Mouse (Mus musculus): ENCODE results near the gene Sipa1.
A peak's percentile ranks its signal among the peaks of the same experiment; 100 is the strongest.
"Not testable (repeated sequence)": the region's sequence is repeated elsewhere in the genome, so short reads cannot be mapped to it uniquely, and the experiment has no call there.

The Sipa1 gene

GRCm38 (mm10) chr19:5662981-5663913 lies at the start of gene Sipa1:
Gene Sipa1, minus strand, starts transcription at chr19:5663707.
- peak; percentile 88 for DNase-seq

- DNase-seq = no peak
Measured at GRCm38 (mm10) chr19:5713255-5713654, 49.7 kb upstream of the Sipa1 start.

- DNase-seq = no peak
Measured at GRCm38 (mm10) chr19:5711907-5712460, 48.5 kb upstream of the Sipa1 start.

- peak; percentile 70 for DNase-seq
Measured at GRCm38 (mm10) chr19:5711218-5711617, 47.7 kb upstream of the Sipa1 start.

- no peak for DNase-seq
Measured at GRCm38 (mm10) chr19:5710581-5710980, 47.1 kb upstream of the Sipa1 start.

- no peak for DNase-seq
Measured at GRCm38 (mm10) chr19:5710068-5710467, 46.6 kb upstream of the Sipa1 start.

GRCm38 (mm10) chr19:5704801-5705571 lies 41.5 kb upstream of the Sipa1 start:
- no peak for DNase-seq

- no peak for DNase-seq
Measured at GRCm38 (mm10) chr19:5704163-5704800, 40.8 kb upstream of the Sipa1 start, which contains the start of gene Kcnk7. Gene Kcnk7, plus strand, starts transcription at chr19:5704367.

- DNase-seq = no peak
Measured at GRCm38 (mm10) chr19:5695849-5696462, 32.4 kb upstream of the Sipa1 start.

GRCm38 (mm10) chr19:5693801-5694200 lies 30.3 kb upstream of the Sipa1 start:
- no peak for DNase-seq

- no peak for DNase-seq
Measured at GRCm38 (mm10) chr19:5692913-5693396, 29.4 kb upstream of the Sipa1 start.

- DNase-seq = peak; percentile 62
Measured at GRCm38 (mm10) chr19:5692086-5692912, 28.8 kb upstream of the Sipa1 start.

- no peak for DNase-seq
Measured at GRCm38 (mm10) chr19:5691601-5692000, 28.1 kb upstream of the Sipa1 start.

- peak; percentile 37 for DNase-seq
Measured at GRCm38 (mm10) chr19:5690343-5690735, 26.8 kb upstream of the Sipa1 start.

GRCm38 (mm10) chr19:5689565-5690342 lies 26.2 kb upstream of the Sipa1 start:
- peak; percentile 88 for DNase-seq

- no peak for DNase-seq
Measured at GRCm38 (mm10) chr19:5689088-5689428, 25.6 kb upstream of the Sipa1 start.

GRCm38 (mm10) chr19:5688200-5689087 lies 24.9 kb upstream of the Sipa1 start, which contains the start of the genes Map3k11 and Pcnx3:
Gene Map3k11, plus strand, starts transcription at chr19:5688742.
Gene Pcnx3, minus strand, starts transcription at chr19:5688908.
- DNase-seq = peak; percentile 99

- no peak for DNase-seq
Measured at GRCm38 (mm10) chr19:5687738-5688137, 24.2 kb upstream of the Sipa1 start.

- DNase-seq = not testable (repeated sequence)
Measured at GRCm38 (mm10) chr19:5686954-5687353, 23.4 kb upstream of the Sipa1 start.
